Comparison of ENCODE assay signal across 8 mouse cellular contexts in genomic region chr2:173019790-173020189, GRCm38 (mm10). TPM values are rescaled to one million over a fixed set of nuclear protein-coding genes. Genes with fewer than 3 reads are reported as not detected.
DNase-seq lines count a peak whose midpoint lies in the region; ATAC-seq and TF ChIP-seq lines count a peak whose summit lies in the region.

No protein-coding gene starts in this region.

- H3K27ac ChIP-seq in cortical plate, adult 2 months (ENCODE audit: insufficient read depth, low read length): no peak overlapping the region

- no peaks in the 10 kb centered on the region for H3K4me1 ChIP-seq in cortical plate, adult 2 months (ENCODE audit: control insufficient read depth, insufficient read depth, low read length)

- peak overlapping the region; percentile 23; the same call in 1 of the 2 replicates for H3K4me3 ChIP-seq in cortical plate, adult 2 months (ENCODE audit: insufficient read depth, low read length)

- ATAC-seq in inflammation-experienced regulatory T-cells, adult 6 months: peak; percentile 49
- ATAC-seq in megakaryocyte progenitor cell, adult 5-6 weeks (replicated peaks; ENCODE audit: poor library complexity): peak; percentile 56

- intact Hi-C loops in left cerebral cortex, postnatal 10 days (cut with DNase I): loop anchor here (10.0 kb wide), 1 partner anchor 65 kb away; no protein-coding TSS in a partner anchor

- no peak for TF ChIP-seq CTCF in cortical plate, adult 2 months (IDR thresholded peaks at IDR 0.05; ENCODE audit: extremely low read depth, insufficient read depth, low read length)

- DNase-seq in ZHBTc4 (ENCODE audit: low read depth, low spot score): peak; percentile 95
- peak; percentile 89 for DNase-seq in gastrocnemius, postnatal 10 days
- peak; percentile 58 to 92 for DNase-seq in left cerebral cortex, postnatal 10 days (ENCODE audit: extremely low spot score in 1 of 2, low spot score in 2 of 2)
- DNase-seq in right cerebral cortex, postnatal 10 days (ENCODE audit: low spot score in 2 of 2): peak; percentile 88 to 89
- DNase-seq in urinary bladder, postnatal 14 days (ENCODE audit: low spot score): peak; percentile 92

- no peak for TF ChIP-seq POLR2A in cortical plate, adult 2 months (IDR thresholded peaks at IDR 0.05; ENCODE audit: extremely low read depth, insufficient read depth, low read length)

RNA-seq across cellular contexts. Expression of gene Rbm38, which starts 0.5 kb away (rescaled TPM):
- 5.2 and 5.9 TPM in 2 replicates for polyA plus RNA-seq in cortical plate, adult 2 months (2012; rRNA removed)
- 100 to 1,000 TPM; 121 to 129 TPM for total RNA-seq in gastrocnemius, postnatal 10 days (2021)
- 100 to 1,000 TPM; 115 to 138 (median 124) TPM for polyA plus RNA-seq in inflammation-experienced regulatory T-cells, adult 6 months (2017; shearing (Covaris generic))
- 1 to 10 TPM; 2.7 to 2.8 TPM for total RNA-seq in left cerebral cortex, postnatal 10 days (2021)
- 130 and 153 TPM in 2 replicates for total RNA-seq in megakaryocyte progenitor cell, adult 5-6 weeks (2015)
- total RNA-seq in megakaryocyte progenitor cell, adult 5-6 weeks (2017): 50.3 and 55.9 TPM in 2 replicates

RNA-seq across cellular contexts. Expression of gene Rae1, which starts 19.9 kb away (rescaled TPM):
- polyA plus RNA-seq in cortical plate, adult 2 months (2012; rRNA removed): 68.4 and 79.6 TPM in 2 replicates
- total RNA-seq in gastrocnemius, postnatal 10 days (2021): 10 to 100 TPM; 27.9 to 31.5 TPM
- 10 to 100 TPM; 29.2 to 50.7 (median 50.2) TPM for polyA plus RNA-seq in inflammation-experienced regulatory T-cells, adult 6 months (2017; shearing (Covaris generic))
- 10 to 100 TPM; 66.1 to 77.4 TPM for total RNA-seq in left cerebral cortex, postnatal 10 days (2021)
- 121 and 128 TPM in 2 replicates for total RNA-seq in megakaryocyte progenitor cell, adult 5-6 weeks (2015)
- total RNA-seq in megakaryocyte progenitor cell, adult 5-6 weeks (2017): 72.9 and 76.3 TPM in 2 replicates

RNA-seq across cellular contexts. Expression of gene Spo11, which starts 42.3 kb away (rescaled TPM):
- 0.36 and 0.67 TPM in 2 replicates for polyA plus RNA-seq in cortical plate, adult 2 months (2012; rRNA removed)
- not detected for total RNA-seq in gastrocnemius, postnatal 10 days (2021)
- polyA plus RNA-seq in inflammation-experienced regulatory T-cells, adult 6 months (2017; shearing (Covaris generic)): 1 to 10 TPM; 4.6 to 6.3 (median 6.0) TPM
- under 1 TPM; 0.39 to 0.49 TPM for total RNA-seq in left cerebral cortex, postnatal 10 days (2021)
- total RNA-seq in megakaryocyte progenitor cell, adult 5-6 weeks (2015): not detected in 2 replicates
- not detected in 2 replicates for total RNA-seq in megakaryocyte progenitor cell, adult 5-6 weeks (2017)

Comparison
In these comparisons a context has a peak if more than half of its experiments do, and no peak if none do; other contexts are left out.
1. RNA of gene Rbm38, which starts 0.5 kb away (total RNA-seq): 50.3 to 153 TPM in megakaryocyte progenitor cell, adult 5-6 weeks and 121 to 129 TPM in gastrocnemius, postnatal 10 days; 2.7 to 2.8 TPM in left cerebral cortex, postnatal 10 days; every median in the first group is over 10 times any median in the second.
2. Peak in every context shown above with its lines, with median percentiles within 50 percentile points of each other: DNase-seq.